ENCODE assay signal across 7 mouse cellular contexts in the genomic region with DNA sequence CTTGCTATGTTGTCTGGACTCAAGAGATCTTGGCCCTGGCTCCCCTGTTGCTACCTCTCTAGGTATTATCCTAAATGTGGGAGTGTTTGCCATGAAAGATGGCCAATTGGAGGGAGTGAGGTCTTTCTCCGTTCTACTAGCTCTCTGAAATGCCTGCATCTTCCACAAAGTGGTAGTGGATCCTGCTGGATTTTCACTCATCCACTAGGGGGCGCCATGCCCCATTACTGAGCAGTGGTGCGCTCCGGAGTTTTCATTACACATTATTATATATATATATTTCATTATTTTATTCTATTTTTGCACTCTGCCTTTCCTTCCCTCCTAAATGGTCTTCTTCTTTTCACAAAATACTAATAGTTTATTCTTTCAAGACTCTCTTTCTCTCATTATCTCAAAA.
DNase-seq lines count a peak whose midpoint lies in the region; ATAC-seq and TF ChIP-seq lines count a peak whose summit lies in the region.

No protein-coding gene starts in this region.

- peaks cover 5% of the 10 kb centered on the region; the same call in 1 of the 2 replicates for H3K4me1 ChIP-seq in kidney, postnatal 0 days (replicated peaks; ENCODE audit: insufficient read depth, low read length)
- no peaks in the 10 kb centered on the region for H3K4me1 ChIP-seq in kidney, embryonic 14.5 days (ENCODE audit: control insufficient read depth, insufficient read depth, low read length)
- peaks cover 7% of the 10 kb centered on the region; the same call in 1 of the 2 replicates for H3K4me1 ChIP-seq in liver, postnatal 0 days (ENCODE audit: insufficient read depth)

- no peak overlapping the region for H3K4me2 ChIP-seq in kidney, postnatal 0 days (ENCODE audit: low read length)
- no peak overlapping the region for H3K4me2 ChIP-seq in kidney, embryonic 14.5 days (replicated peaks; ENCODE audit: low read depth, low read length)
- no peak overlapping the region for H3K4me2 ChIP-seq in liver, postnatal 0 days (ENCODE audit: low read depth, low read length)

- no peaks in the 10 kb centered on the region for H3K9me3 ChIP-seq in kidney, postnatal 0 days (replicated peaks; ENCODE audit: low read length)
- H3K9me3 ChIP-seq in kidney, embryonic 14.5 days (ENCODE audit: control insufficient read depth, low read length), result no peaks in the 10 kb centered on the region
- no peaks in the 10 kb centered on the region for H3K9me3 ChIP-seq in liver, postnatal 0 days (ENCODE audit: low read length)

- H3K4me3 ChIP-seq in kidney, postnatal 0 days (replicated peaks; ENCODE audit: low read depth, low read length), result no peak overlapping the region
- H3K4me3 ChIP-seq in kidney, embryonic 14.5 days (ENCODE audit: low read length), result no peak overlapping the region
- no peak overlapping the region for H3K4me3 ChIP-seq in liver, postnatal 0 days (ENCODE audit: low read depth, low read length)

- H3K27me3 ChIP-seq in kidney, postnatal 0 days (ENCODE audit: insufficient read depth, low read length), result no peaks in the 10 kb centered on the region
- H3K27me3 ChIP-seq in kidney, embryonic 14.5 days (ENCODE audit: control insufficient read depth, insufficient read depth, low read length), result no peaks in the 10 kb centered on the region
- no peaks in the 10 kb centered on the region for H3K27me3 ChIP-seq in liver, postnatal 0 days (ENCODE audit: insufficient read depth, low read length)

- no peaks in the 10 kb centered on the region for H3K36me3 ChIP-seq in kidney, postnatal 0 days (ENCODE audit: insufficient read depth, low read length)
- H3K36me3 ChIP-seq in kidney, embryonic 14.5 days (ENCODE audit: control insufficient read depth, insufficient read depth, low read length), result no peaks in the 10 kb centered on the region
- H3K36me3 ChIP-seq in liver, postnatal 0 days (replicated peaks; ENCODE audit: insufficient read depth, low read length), result no peaks in the 10 kb centered on the region

- WGBS in kidney, postnatal 0 days, result 27% methylated on average over 4 of the region's 4 CpGs
- 46% methylated on average over 4 of the region's 4 CpGs for WGBS in kidney, embryonic 14.5 days
- 27% methylated on average over 4 of the region's 4 CpGs for WGBS in liver, postnatal 0 days (ENCODE audit: insufficient replicate concordance)

- DNase-seq in kidney, postnatal 0 days (ENCODE audit: low spot score), result peak; percentile 86
- DNase-seq in MEL-GATA-1-ER (ENCODE audit: extremely low read depth, low read depth), result peak; percentile 33
- peak; percentile 36 for DNase-seq in cerebellum, adult 9-11 months
- peak; percentile 83 for DNase-seq in heart, postnatal 4 days
- peak; percentile 70 for DNase-seq in liver, postnatal 0 days
- peak; percentile 79 to 86 for DNase-seq in right cerebral cortex, postnatal 10 days (ENCODE audit: low spot score in 2 of 2)

- peak; percentile 85 for TF ChIP-seq CTCF in kidney, postnatal 0 days (IDR thresholded peaks at IDR 0.05; ENCODE audit: low read depth)
- TF ChIP-seq CTCF in liver, postnatal 0 days (IDR thresholded peaks at IDR 0.05; ENCODE audit: low read depth), result peak; percentile 82

- TF ChIP-seq EP300 in liver, postnatal 0 days (IDR thresholded peaks at IDR 0.05; ENCODE audit: low read depth), result no peak

- H3K9ac ChIP-seq in kidney, postnatal 0 days (ENCODE audit: low read depth, low read length), result no peak overlapping the region
- H3K9ac ChIP-seq in kidney, embryonic 14.5 days (ENCODE audit: low read depth, low read length), result no peak overlapping the region
- H3K9ac ChIP-seq in liver, postnatal 0 days (replicated peaks), result no peak overlapping the region

- no peak for ATAC-seq in kidney, postnatal 0 days (replicated peaks; ENCODE audit: low FRiP score, low read depth)
- ATAC-seq in kidney, embryonic 14.5 days (ENCODE audit: low FRiP score, low TSS enrichment), result no peak
- no peak for ATAC-seq in liver, postnatal 0 days

- no peak overlapping the region for H3K27ac ChIP-seq in kidney, postnatal 0 days
- H3K27ac ChIP-seq in kidney, embryonic 14.5 days (ENCODE audit: low read depth, low read length), result no peak overlapping the region
- H3K27ac ChIP-seq in liver, postnatal 0 days (ENCODE audit: low read depth), result no peak overlapping the region

Comparison
In these comparisons a context has a peak if more than half of its experiments do, and no peak if none do; other contexts are left out.
1. DNase-seq: peak in every context shown above with its lines; median percentile 86 in kidney, postnatal 0 days; 83 in heart, postnatal 4 days; 82 in right cerebral cortex, postnatal 10 days; 70 in liver, postnatal 0 days; 36 in cerebellum, adult 9-11 months; 33 in MEL-GATA-1-ER.